Mouse (Mus musculus): ENCODE results near the gene Coa7. TPM values are rescaled to one million over a fixed set of nuclear protein-coding genes. Genes with fewer than 3 reads are reported as not detected.
A peak's percentile ranks its signal among the peaks of the same experiment; 100 is the strongest.

The Coa7 gene
- 44.1 and 45.0 TPM in 2 replicates for polyA plus RNA-seq (2014; fragmentation: Nextera tagmentation; extraction: Ambion mirVana)

GRCm38 (mm10) chr4:108327730-108328484 lies at the start of gene Coa7:
Gene Coa7, plus strand, starts transcription at chr4:108328140.
- under 1% methylated on average over 45 of the region's 45 CpGs for WGBS
- Histone ChIP-seq H3K9me3 (ENCODE audit: control insufficient read depth, low read length) (no peaks in the 10 kb centered on the region), H3K27me3 (ENCODE audit: control insufficient read depth, insufficient read depth, low read length) (no peaks in the 10 kb centered on the region), H3K4me2 (ENCODE audit: low read depth, low read length) (peak within 1 kb of the TSS; percentile 56), H3K4me3 (ENCODE audit: low read depth, low read length) (peak within 1 kb of the TSS; percentile 64), H3K4me1 (ENCODE audit: control insufficient read depth, insufficient read depth, low read length) (peaks cover 6% of the 10 kb centered on the region; the same call in 1 of the 2 replicates), H3K36me3 (ENCODE audit: control insufficient read depth, insufficient read depth, low read length) (no peaks in the 10 kb centered on the region), H3K27ac (ENCODE audit: low read depth, low read length) (peak within 1 kb of the TSS; percentile 96), H3K9ac (replicated peaks; ENCODE audit: low read depth, low read length) (peak within 1 kb of the TSS; percentile 65)
- peak; percentile 92 for ATAC-seq (ENCODE audit: low read depth)

GRCm38 (mm10) chr4:108300266-108300665 lies 27.7 kb upstream of the Coa7 start:
- H3K9ac ChIP-seq (replicated peaks; ENCODE audit: low read depth, low read length): peak overlapping the region; percentile 93
- peaks cover 17% of the 10 kb centered on the region for H3K4me1 ChIP-seq (ENCODE audit: control insufficient read depth, insufficient read depth, low read length)
- no peaks in the 10 kb centered on the region for H3K9me3 ChIP-seq (ENCODE audit: control insufficient read depth, low read length)
- ATAC-seq (ENCODE audit: low read depth): no peak; the same call in none of the 2 replicates
- no peaks in the 10 kb centered on the region for H3K36me3 ChIP-seq (ENCODE audit: control insufficient read depth, insufficient read depth, low read length)
- peak overlapping the region; percentile 89 for H3K27ac ChIP-seq (ENCODE audit: low read depth, low read length)
- H3K4me3 ChIP-seq (ENCODE audit: low read depth, low read length): peak overlapping the region; percentile 91
- no peaks in the 10 kb centered on the region for H3K27me3 ChIP-seq (ENCODE audit: control insufficient read depth, insufficient read depth, low read length)
- under 1% methylated on average over 14 of the region's 14 CpGs for WGBS
- peak overlapping the region; percentile 69 for H3K4me2 ChIP-seq (ENCODE audit: low read depth, low read length)

- H3K27me3 ChIP-seq (ENCODE audit: control insufficient read depth, insufficient read depth, low read length): no peaks in the 10 kb centered on the region
- peak within 1 kb of the TSS; percentile 91 for H3K4me3 ChIP-seq (ENCODE audit: low read depth, low read length)
- H3K36me3 ChIP-seq (ENCODE audit: control insufficient read depth, insufficient read depth, low read length): no peaks in the 10 kb centered on the region
- H3K9me3 ChIP-seq (ENCODE audit: control insufficient read depth, low read length): no peaks in the 10 kb centered on the region
- peak; percentile 96 for ATAC-seq (ENCODE audit: low read depth)
- peak within 1 kb of the TSS; percentile 93 for H3K9ac ChIP-seq (replicated peaks; ENCODE audit: low read depth, low read length)
- H3K4me1 ChIP-seq (ENCODE audit: control insufficient read depth, insufficient read depth, low read length): peaks cover 17% of the 10 kb centered on the region
- H3K4me2 ChIP-seq (ENCODE audit: low read depth, low read length): peak within 1 kb of the TSS; percentile 69
- H3K27ac ChIP-seq (ENCODE audit: low read depth, low read length): peak within 1 kb of the TSS; percentile 89
- WGBS: under 1% methylated on average over 47 of the region's 58 CpGs
Measured at GRCm38 (mm10) chr4:108300670-108301373, 27.1 kb upstream of the Coa7 start, which contains the start of gene Zyg11b. Gene Zyg11b, minus strand, starts transcription at chr4:108301096.

GRCm38 (mm10) chr4:108302296-108302890 lies 25.5 kb upstream of the Coa7 start:
- Histone ChIP-seq H3K4me3 (ENCODE audit: low read depth, low read length) (no peak overlapping the region), H3K27ac (ENCODE audit: low read depth, low read length) (no peak overlapping the region), H3K27me3 (ENCODE audit: control insufficient read depth, insufficient read depth, low read length) (no peaks in the 10 kb centered on the region), H3K9ac (replicated peaks; ENCODE audit: low read depth, low read length) (no peak overlapping the region), H3K4me2 (ENCODE audit: low read depth, low read length) (no peak overlapping the region), H3K9me3 (ENCODE audit: control insufficient read depth, low read length) (no peaks in the 10 kb centered on the region), H3K4me1 (ENCODE audit: control insufficient read depth, insufficient read depth, low read length) (peaks cover 17% of the 10 kb centered on the region), H3K36me3 (ENCODE audit: control insufficient read depth, insufficient read depth, low read length) (no peaks in the 10 kb centered on the region)
- ATAC-seq (ENCODE audit: low read depth): no peak
- WGBS: 80% methylated on average over 5 of the region's 5 CpGs

GRCm38 (mm10) chr4:108310706-108311105 lies 17.2 kb upstream of the Coa7 start:
- Histone ChIP-seq H3K27ac (ENCODE audit: low read depth, low read length) (no peak overlapping the region), H3K4me1 (ENCODE audit: control insufficient read depth, insufficient read depth, low read length) (no peaks in the 10 kb centered on the region), H3K4me3 (ENCODE audit: low read depth, low read length) (no peak overlapping the region), H3K9ac (replicated peaks; ENCODE audit: low read depth, low read length) (no peak overlapping the region), H3K4me2 (ENCODE audit: low read depth, low read length) (no peak overlapping the region), H3K27me3 (ENCODE audit: control insufficient read depth, insufficient read depth, low read length) (no peaks in the 10 kb centered on the region), H3K9me3 (ENCODE audit: control insufficient read depth, low read length) (no peaks in the 10 kb centered on the region), H3K36me3 (ENCODE audit: control insufficient read depth, insufficient read depth, low read length) (no peaks in the 10 kb centered on the region)
- WGBS: 72% methylated on average over 6 of the region's 6 CpGs
- no peak for ATAC-seq (ENCODE audit: low read depth)

- Histone ChIP-seq H3K27me3 (ENCODE audit: control insufficient read depth, insufficient read depth, low read length) (no peaks in the 10 kb centered on the region), H3K9me3 (ENCODE audit: control insufficient read depth, low read length) (no peaks in the 10 kb centered on the region), H3K27ac (ENCODE audit: low read depth, low read length) (no peak overlapping the region), H3K4me2 (ENCODE audit: low read depth, low read length) (no peak overlapping the region), H3K4me3 (ENCODE audit: low read depth, low read length) (no peak overlapping the region), H3K4me1 (ENCODE audit: control insufficient read depth, insufficient read depth, low read length) (no peaks in the 10 kb centered on the region), H3K36me3 (ENCODE audit: control insufficient read depth, insufficient read depth, low read length) (no peaks in the 10 kb centered on the region), H3K9ac (replicated peaks; ENCODE audit: low read depth, low read length) (no peak overlapping the region)
- no peak for ATAC-seq (ENCODE audit: low read depth)
- WGBS: 74% methylated on average over 5 of the region's 5 CpGs
Measured at GRCm38 (mm10) chr4:108314041-108314440, 13.9 kb upstream of the Coa7 start.

- H3K9me3 ChIP-seq (ENCODE audit: control insufficient read depth, low read length): no peaks in the 10 kb centered on the region
- no peak overlapping the region for H3K27ac ChIP-seq (ENCODE audit: low read depth, low read length)
- WGBS: 84% methylated on average over 12 of the region's 12 CpGs
- no peak overlapping the region for H3K4me3 ChIP-seq (ENCODE audit: low read depth, low read length)
- H3K4me1 ChIP-seq (ENCODE audit: control insufficient read depth, insufficient read depth, low read length): no peaks in the 10 kb centered on the region
- ATAC-seq (ENCODE audit: low read depth): no peak
- no peaks in the 10 kb centered on the region for H3K36me3 ChIP-seq (ENCODE audit: control insufficient read depth, insufficient read depth, low read length)
- H3K27me3 ChIP-seq (ENCODE audit: control insufficient read depth, insufficient read depth, low read length): no peaks in the 10 kb centered on the region
- no peak overlapping the region for H3K4me2 ChIP-seq (ENCODE audit: low read depth, low read length)
- H3K9ac ChIP-seq (replicated peaks; ENCODE audit: low read depth, low read length): no peak overlapping the region
Measured at GRCm38 (mm10) chr4:108317656-108318605, 10.0 kb upstream of the Coa7 start.

All from neural tube, embryonic 14.5 days (tissue).